Mouse (Mus musculus) kidney, postnatal 25 days (tissue): ENCODE measurements around the gene Afg3l1.
"Not testable (repeated sequence)": the region's sequence is repeated elsewhere in the genome, so short reads cannot be mapped to it uniquely, and the experiment has no call there.

Experiments used
- DNase-seq, 2 experiments: peaks; one replicate each; pipeline ENCODE4 v3.0.0; 2021; ENCODE audit warnings: mixed read lengths in 2 of 2

The Afg3l1 gene

DNA sequence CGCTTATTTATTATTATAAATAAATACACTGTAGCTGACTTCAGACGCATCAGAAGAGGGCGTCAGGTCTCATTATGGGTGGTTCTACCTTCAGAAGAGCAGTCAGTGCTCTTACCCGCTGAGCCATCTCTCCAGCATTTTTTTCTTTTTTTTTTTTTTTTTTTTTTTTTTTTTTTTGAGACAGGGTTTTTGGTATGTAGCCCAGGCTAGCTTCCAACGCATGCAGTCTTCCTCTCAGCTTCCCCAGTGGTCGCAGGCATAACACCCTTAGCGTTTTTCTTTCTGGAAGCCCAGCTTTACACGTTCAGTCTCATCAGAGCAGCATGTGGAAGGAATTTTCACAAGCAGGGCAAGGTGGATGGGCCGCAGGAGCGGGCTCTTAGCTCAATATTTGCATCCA lies 40.5 kb downstream of the Afg3l1 start:
- no peak for DNase-seq

DNA sequence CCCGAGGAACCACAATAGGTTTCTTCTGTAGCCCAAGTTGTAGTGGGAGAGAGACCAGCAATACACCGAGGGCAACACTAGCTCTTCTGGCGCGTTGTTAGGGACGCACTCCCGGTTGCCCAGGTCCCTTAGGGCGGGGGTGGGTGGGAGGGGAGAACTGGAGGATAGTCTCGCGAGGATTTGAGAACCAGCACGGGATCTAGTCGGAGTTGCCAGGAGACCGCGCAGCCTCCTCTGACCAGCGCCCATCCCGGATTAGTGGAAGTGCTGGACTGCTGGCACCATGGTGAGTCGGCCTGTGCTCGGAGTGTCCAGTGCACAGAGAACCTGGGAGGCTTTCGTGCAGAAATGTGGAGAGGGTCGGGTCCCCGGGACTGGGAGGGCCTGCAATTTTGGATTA lies 41.0 kb downstream of the Afg3l1 start, which contains the start of gene Gas8:
Gas8 (plus strand) TSS at position 168 of the 400 bp plus-strand sequence.
- peak; percentile 96 for DNase-seq

DNA sequence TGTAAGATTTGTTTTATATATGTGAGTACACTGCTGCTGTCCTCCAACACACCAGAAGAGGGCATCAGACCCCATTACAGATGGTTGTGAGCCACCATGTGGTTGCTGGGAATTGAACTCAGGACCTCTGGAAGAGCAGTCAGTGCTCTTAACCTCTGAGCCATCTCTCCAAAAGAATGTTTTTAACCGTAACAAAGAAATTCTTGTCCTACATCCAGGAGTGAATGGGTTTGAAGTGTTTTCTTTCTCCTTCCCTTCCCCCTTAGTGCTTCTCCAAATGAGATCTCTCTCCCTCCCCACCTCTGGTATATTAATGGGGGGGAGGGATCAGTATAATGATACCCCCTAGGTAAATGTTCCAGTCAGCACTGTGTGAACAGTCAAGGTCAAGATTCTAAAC lies 42.3 kb downstream of the Afg3l1 start:
- not testable (repeated sequence) for DNase-seq

DNA sequence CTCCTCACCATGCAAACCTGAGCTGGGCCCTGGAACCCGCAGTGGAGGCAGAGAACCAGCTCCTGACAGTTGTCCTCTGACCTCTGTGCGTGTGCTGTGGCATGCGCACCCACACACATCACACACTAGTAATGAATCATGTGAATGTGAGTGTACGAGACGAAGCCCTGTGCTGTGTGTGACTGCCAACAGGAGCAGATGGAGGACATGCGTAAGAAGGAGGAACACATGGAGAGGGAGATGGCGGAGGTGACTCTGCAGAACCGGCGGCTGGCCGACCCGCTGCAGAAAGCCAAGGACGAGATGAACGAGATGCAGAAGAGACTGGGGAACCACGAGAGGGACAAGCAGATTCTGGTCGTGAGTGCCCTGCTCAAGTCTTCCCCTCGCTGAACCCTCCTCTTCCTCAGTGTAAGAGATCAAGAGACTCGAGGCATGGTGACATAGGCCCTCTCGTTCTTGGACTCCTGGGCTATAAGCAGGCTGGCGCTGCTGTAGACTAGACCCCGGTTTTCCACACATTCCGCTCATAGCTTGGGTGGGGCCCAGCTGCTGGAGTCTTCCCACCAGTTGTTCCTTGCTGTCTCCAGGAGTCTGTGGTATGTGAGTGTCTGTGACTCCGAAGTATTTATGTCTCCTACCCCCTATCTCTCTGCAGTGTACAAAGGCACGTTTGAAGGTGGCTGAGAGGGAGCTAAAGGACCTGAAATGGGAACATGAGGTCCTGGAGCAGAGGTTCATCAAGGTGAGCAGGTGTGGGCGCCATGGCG lies 50.2 kb downstream of the Afg3l1 start:
- DNase-seq = no peak

DNA sequence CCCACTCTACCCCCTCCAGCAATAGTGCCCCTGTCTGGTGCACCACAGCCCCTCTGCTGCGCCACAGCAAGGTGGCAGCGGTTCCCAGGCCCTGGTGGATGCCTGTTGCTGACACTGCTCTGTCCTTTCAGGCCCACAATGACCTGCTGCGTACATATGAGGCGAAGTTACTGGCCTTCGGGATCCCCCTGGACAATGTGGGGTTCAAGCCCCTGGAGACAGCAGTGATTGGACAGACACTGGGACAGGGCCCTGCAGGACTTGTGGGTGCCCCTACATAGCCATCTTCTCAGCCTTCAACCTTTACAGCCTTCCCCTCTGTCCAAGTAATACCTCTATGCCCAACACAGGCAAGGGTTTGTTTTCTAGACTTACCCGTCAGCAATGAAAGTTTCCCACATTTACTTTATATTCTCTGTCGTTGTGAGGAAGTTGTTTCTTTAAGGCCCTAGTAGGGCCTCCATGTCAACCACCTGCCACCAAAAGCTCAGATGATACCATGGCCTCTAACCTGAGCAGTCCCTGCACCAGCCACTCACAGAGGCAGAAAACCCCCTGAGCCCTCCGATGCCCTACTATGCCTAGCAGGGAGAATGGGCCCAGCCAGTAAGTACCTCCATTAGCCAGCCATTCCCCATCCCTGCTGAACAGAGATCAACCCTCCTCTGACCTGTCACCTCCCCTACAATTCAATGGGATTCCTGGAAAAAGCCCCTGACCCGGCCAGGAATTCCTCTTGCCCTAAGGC lies 58.7 kb downstream of the Afg3l1 start:
- no peak for DNase-seq

DNA sequence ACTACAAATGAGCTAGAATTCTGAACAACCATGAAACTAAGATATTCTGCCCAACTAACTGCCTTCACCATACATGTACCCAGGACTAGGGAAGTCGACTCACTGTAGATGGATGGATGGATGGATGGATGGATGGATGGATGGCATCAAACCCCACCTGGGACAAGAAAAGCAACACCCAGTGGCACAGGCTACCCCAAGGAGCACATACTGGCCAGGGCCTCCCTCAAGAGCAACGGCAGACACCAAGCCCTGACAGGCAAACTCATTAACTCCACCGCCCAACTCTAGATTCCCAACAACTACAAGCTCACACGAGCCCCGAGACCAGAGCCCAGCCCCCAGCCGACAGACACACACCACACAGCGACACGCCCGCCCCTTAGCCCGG lies 59.3 kb downstream of the Afg3l1 start:
- no peak for DNase-seq

DNA sequence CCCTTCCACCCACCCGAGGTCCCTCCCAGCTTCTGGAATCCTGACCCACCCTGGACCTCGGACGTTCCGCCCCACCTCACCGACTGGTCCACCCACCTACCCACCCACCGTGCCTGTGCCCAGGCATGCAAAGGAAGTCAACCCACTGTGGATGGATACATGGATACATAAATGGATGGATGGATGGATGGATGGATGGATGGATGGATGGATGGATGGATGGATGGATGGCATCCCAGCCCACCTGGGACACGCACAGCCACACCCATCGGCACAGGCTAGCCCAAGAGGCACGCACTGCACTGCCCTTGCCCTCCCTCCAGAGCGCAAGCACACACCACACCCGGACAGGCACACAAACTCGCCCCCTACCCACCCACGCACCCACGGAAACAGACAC lies 59.9 kb downstream of the Afg3l1 start:
- peak in 1 of 2 experiments; percentile 54 for DNase-seq
